Comparison of ENCODE assay signal across 8 mouse cellular contexts in genomic region chr5:22549366-22550032, GRCm38 (mm10). TPM values are rescaled to one million over a fixed set of nuclear protein-coding genes. Genes with fewer than 3 reads are reported as not detected.
DNase-seq lines count a peak whose midpoint lies in the region; ATAC-seq and TF ChIP-seq lines count a peak whose summit lies in the region.

No protein-coding gene starts in this region.

- peak overlapping the region; percentile 88 for H3K27ac ChIP-seq in heart, postnatal 0 days (ENCODE audit: low read depth)
- H3K27ac ChIP-seq in hindbrain, embryonic 10.5 days: peak overlapping the region; percentile 93

- DNase-seq in heart, postnatal 0 days (ENCODE audit: low spot score): peak; percentile 16
- DNase-seq in heart, adult 11 months: no peak
- DNase-seq in Patski (ENCODE audit: low read depth, low spot score): no peak
- no peak for DNase-seq in hindbrain, embryonic 10.5 days (ENCODE audit: low spot score)
- DNase-seq in thymus, postnatal 10 days (ENCODE audit: low spot score in 2 of 2): no peak
- no peak for DNase-seq in adrenal gland, postnatal 36 days
- DNase-seq in right cerebral cortex, adult 18-20 months: no peak

- TF ChIP-seq CTCF in heart, postnatal 0 days (IDR thresholded peaks at IDR 0.05; ENCODE audit: low read depth): no peak
- TF ChIP-seq CTCF in Patski (IDR thresholded peaks at IDR 0.05): no peak

- POLR2A ChIA-PET in Patski (lab: Charles Lee): interaction anchor here (0.9 to 1.1 kb wide), 2 partner anchors 21 to 25 kb away, joined by 3 read pairs; no protein-coding TSS in a partner anchor

- no peaks in the 10 kb centered on the region for H3K9me3 ChIP-seq in heart, postnatal 0 days (replicated peaks; ENCODE audit: control insufficient read depth, low read length)
- H3K9me3 ChIP-seq in hindbrain, embryonic 10.5 days: peaks cover 5% of the 10 kb centered on the region; the same call in 1 of the 2 replicates

- WGBS in heart, postnatal 0 days: 10% methylated on average over 11 of the region's 11 CpGs
- 21% methylated on average over 11 of the region's 11 CpGs for WGBS in hindbrain, embryonic 10.5 days

- peak overlapping the region; percentile 85 for H3K4me2 ChIP-seq in heart, postnatal 0 days (ENCODE audit: low read depth, low read length)

- no peaks in the 10 kb centered on the region for H3K4me1 ChIP-seq in heart, postnatal 0 days (ENCODE audit: control insufficient read depth, insufficient read depth)
- peaks cover 9% of the 10 kb centered on the region for H3K4me1 ChIP-seq in hindbrain, embryonic 10.5 days (replicated peaks)

- H3K4me3 ChIP-seq in heart, postnatal 0 days (ENCODE audit: low read depth, low read length): peak overlapping the region; percentile 77
- H3K4me3 ChIP-seq in hindbrain, embryonic 10.5 days: peak overlapping the region; percentile 75

- peak overlapping the region; percentile 82 for H3K9ac ChIP-seq in heart, postnatal 0 days (replicated peaks; ENCODE audit: low read depth, low read length)

- in situ Hi-C loops in Patski (cut with MboI; ENCODE audit: low pct_unique_long_range_greater_than_20kb): no loop called here

- no peak for TF ChIP-seq EP300 in heart, postnatal 0 days (IDR thresholded peaks at IDR 0.05; ENCODE audit: low read depth)

- no peaks in the 10 kb centered on the region for H3K27me3 ChIP-seq in heart, postnatal 0 days (ENCODE audit: control insufficient read depth, insufficient read depth, low read length)
- H3K27me3 ChIP-seq in Patski: no peaks in the 10 kb centered on the region
- no peaks in the 10 kb centered on the region for H3K27me3 ChIP-seq in hindbrain, embryonic 10.5 days (ENCODE audit: insufficient read depth, poor library complexity, severe bottlenecking)

- CTCF ChIA-PET in Patski (lab: Charles Lee): interaction anchor here (1.1 to 1.6 kb wide), 2 partner anchors 34 to 60 kb away, joined by 3 read pairs; no protein-coding TSS in a partner anchor

- no peak for ATAC-seq in heart, postnatal 0 days (ENCODE audit: insufficient read depth, low read depth)
- peak; percentile 54 for ATAC-seq in Patski
- peak; percentile 13; the same call in 1 of the 2 replicates for ATAC-seq in megakaryocyte, adult 5-6 weeks (ENCODE audit: poor library complexity, severe bottlenecking)

- peaks cover 24% of the 10 kb centered on the region for H3K36me3 ChIP-seq in heart, postnatal 0 days (replicated peaks; ENCODE audit: control insufficient read depth, insufficient read depth, low read length)
- peaks cover 30% of the 10 kb centered on the region for H3K36me3 ChIP-seq in hindbrain, embryonic 10.5 days

RNA-seq across cellular contexts. Expression of gene Orc5, which starts 0.7 kb away (rescaled TPM):
- 13.3 and 24.0 TPM in 2 replicates for total RNA-seq in heart, postnatal 0 days (2014; rRNA removed; ENCODE audit: low replicate concordance)
- 21.1 and 21.7 TPM in 2 replicates for polyA plus RNA-seq in heart, postnatal 0 days (2015; fragmentation: Nextera tagmentation; extraction: Ambion mirVana)
- polyA plus RNA-seq in Patski (2021): 16.3 TPM
- 41.1 and 52.5 TPM in 2 replicates for polyA plus RNA-seq in hindbrain, embryonic 10.5 days (2016; fragmentation: Nextera tagmentation; extraction: Ambion mirVana)
- total RNA-seq in megakaryocyte, adult 5-6 weeks (2015): 18.6 and 22.5 TPM in 2 replicates
- total RNA-seq in megakaryocyte, adult 5-6 weeks (2017): 15.1 and 17.3 TPM in 2 replicates
- total RNA-seq in adrenal gland, postnatal 36 days (2021): 10 to 100 TPM; 15.3 to 18.4 TPM
